Mouse (Mus musculus) cerebellum, adult 2 months (tissue): ENCODE measurements at regions not wholly inside any gene's neighbourhood (a gene's known extent, or its start where the extent isn't known, plus 50 kb on each side); places are given as distances from the start of the nearest gene placed in this dataset.
A peak's percentile ranks its signal among the peaks of the same experiment; 100 is the strongest.

Experiments used
- DNase-seq, 2 experiments: peaks; one replicate each; pipeline ENCODE4 v3.0.0; 2021
- H3K27ac ChIP-seq: fragments of 200-500 bp; 2 replicates; pipeline ENCODE4 v1.5.1; 2012; ENCODE audit warnings: low read length, control low read depth, inconsistent platforms; ENCODE audit not compliant: insufficient read depth
- H3K27me3 ChIP-seq: fragments of 200-500 bp; 2 replicates; pipeline ENCODE4 v1.6.1; 2012; ENCODE audit warnings: inconsistent platforms, mild to moderate bottlenecking, low read length, moderate library complexity; ENCODE audit not compliant: control insufficient read depth, insufficient read depth
- H3K4me1 ChIP-seq: fragments of 200-500 bp; 2 replicates; pipeline ENCODE4 v1.6.1; 2011; ENCODE audit warnings: low read length; ENCODE audit not compliant: control insufficient read depth, insufficient read depth
- H3K4me3 ChIP-seq: fragments of 200-500 bp; replicated peaks from 2 replicates; pipeline ENCODE3; 2011; ENCODE audit warnings: mild to moderate bottlenecking, low read depth, low read length, control low read depth; ENCODE audit not compliant: insufficient read depth
- CTCF ChIP-seq: fragments of 200-500 bp; IDR thresholded peaks from 2 replicates; pipeline ENCODE4 v1.5.1; 2011; ENCODE audit warnings: low read depth, mild to moderate bottlenecking, control low read depth, low read length, moderate library complexity, borderline replicate concordance; ENCODE audit not compliant: insufficient read depth
- POLR2A ChIP-seq: fragments of 200-500 bp; IDR thresholded peaks from 2 replicates; pipeline ENCODE4 v1.6.1; 2011; ENCODE audit warnings: low read length, control low read depth, borderline replicate concordance; ENCODE audit not compliant: insufficient read depth
- WGBS: fragments of 180-500 bp; shearing (Covaris S2); methylation state at CpG from one replicate; pipeline ENCODE4 v1.1.7; 2018; 5-methylcytosine and 5-hydroxymethylcytosine counted together

DNA sequence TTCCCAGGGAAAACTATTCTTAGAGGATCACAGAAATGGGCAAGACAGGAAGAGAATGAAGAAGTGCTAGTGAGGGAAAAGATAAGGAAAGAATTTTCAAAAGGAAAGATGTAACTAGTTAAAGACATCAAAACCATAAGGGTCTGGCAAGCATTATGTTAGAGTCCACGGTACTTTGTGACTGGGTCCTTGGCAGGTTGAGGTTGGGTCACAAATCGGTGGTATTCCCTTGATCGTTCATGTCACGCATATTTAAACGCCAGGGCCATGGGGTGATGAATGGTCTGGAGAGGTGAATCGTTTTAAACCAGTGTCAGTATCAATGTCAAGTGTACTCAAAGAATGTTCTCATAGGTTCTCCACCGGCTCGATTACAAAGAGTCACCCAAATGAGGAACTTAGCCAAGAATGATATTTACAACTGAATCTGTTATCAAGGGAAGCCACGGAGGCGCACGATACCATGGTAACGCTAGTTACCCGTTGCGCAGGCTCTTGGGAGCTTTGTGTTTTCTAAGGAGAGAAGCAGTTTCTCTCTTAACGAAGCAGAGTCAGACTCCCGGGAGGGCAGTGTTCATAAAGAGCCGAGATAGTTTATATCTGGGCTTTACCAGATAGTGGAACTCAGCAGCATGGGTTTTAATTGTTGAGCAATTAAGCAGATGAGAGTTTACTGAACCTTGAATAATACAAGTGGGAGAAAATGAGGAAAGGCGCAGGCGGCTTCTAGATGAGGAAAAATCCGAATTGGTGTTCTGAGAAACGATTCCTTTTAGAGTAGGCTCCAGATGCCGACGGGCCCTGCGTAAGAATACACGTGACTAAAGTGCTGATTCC is 124.0 kb downstream of the Cdc42ep3 start:
- H3K27me3 ChIP-seq = no peaks in the 10 kb centered on the region
- H3K4me1 ChIP-seq = no peaks in the 10 kb centered on the region
- no peak overlapping the region for H3K27ac ChIP-seq
- no peak for DNase-seq
- 46% methylated on average over 25 of the region's 25 CpGs for WGBS
- TF ChIP-seq CTCF (no peak), POLR2A (no peak)
- no peak overlapping the region for H3K4me3 ChIP-seq

DNA sequence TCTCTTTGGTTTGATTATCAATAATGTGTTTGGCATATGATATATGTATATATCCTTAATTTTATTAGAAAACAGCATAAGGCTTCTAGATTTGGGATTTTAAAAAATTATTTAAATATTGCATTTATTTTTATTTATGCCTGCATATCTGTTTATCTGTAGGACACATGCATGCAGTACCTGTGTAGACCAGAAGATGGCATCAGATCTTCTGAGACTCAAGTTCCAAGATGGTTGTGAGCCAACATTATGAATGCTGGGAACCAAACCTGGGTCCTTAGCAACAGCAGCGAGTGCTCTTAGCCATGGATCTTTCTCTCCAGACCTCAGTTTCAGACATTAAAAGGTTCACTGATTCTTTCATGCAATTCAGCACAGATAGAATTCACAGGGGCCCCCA is 148.3 kb downstream of the Cdc42ep3 start:
- H3K27me3 ChIP-seq = no peaks in the 10 kb centered on the region
- DNase-seq = no peak
- H3K4me1 ChIP-seq = no peaks in the 10 kb centered on the region
- no peak overlapping the region for H3K4me3 ChIP-seq
- H3K27ac ChIP-seq = no peak overlapping the region
- WGBS = 93% methylated on average over 1 of the region's 1 CpGs
- TF ChIP-seq POLR2A (no peak), CTCF (no peak)

DNA sequence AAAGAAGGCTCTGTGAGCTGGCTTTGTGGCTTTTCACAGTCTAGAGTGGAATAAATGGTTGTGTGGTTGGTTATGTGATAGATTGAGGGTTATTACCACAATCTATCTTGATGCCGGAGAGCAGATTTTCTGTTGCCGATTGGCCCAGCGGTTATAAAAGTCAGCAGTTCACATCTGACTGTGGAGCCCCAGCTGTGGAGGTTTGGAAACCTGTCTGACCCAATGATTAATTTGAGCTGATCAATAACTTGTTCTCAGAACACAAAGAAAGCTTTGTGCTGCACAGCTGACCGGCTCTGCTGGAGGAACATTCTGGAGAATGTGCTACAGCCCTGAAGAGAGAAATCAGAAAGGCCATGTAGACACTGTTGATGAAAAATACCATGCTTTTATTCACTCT is 148.8 kb downstream of the Cdc42ep3 start:
- no peak for TF ChIP-seq CTCF
- no peak for TF ChIP-seq POLR2A
- H3K4me1 ChIP-seq = no peaks in the 10 kb centered on the region
- 95% methylated on average over 4 of the region's 4 CpGs for WGBS
- H3K27ac ChIP-seq = no peak overlapping the region
- no peaks in the 10 kb centered on the region for H3K27me3 ChIP-seq
- no peak overlapping the region for H3K4me3 ChIP-seq
- DNase-seq = no peak

DNA sequence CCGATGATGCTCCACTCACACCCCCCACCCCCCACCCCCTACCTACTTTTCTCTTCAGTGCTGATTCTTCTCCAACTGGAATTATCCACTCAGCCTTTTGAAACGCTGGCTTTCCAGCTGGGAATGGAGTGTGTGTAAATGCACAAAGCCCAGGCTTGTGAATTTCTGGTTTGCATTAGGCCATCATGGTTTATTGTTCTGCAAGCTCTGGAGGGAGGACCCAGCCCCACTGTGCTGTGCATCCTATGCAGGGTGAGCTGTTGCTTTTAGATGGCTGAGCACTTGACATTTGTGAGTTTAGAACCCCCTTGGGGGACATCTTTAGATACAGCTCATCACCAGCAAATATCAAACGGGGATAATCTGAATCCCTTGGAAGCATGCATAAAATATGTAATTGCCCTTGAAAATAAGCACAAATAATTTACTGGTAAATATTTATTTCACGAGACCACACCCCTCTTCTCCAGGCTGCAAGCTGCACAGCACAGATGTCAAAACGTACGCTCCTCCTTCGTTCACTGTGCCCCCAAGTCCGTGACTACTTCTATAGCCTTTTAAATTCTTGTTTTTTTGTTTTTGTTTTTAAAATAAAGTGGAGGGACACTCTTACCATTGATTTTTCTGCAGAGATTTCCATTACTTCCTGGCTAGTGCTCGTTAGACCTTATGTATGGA is 148.2 kb downstream of the Qpct start:
- no peak for TF ChIP-seq POLR2A
- TF ChIP-seq CTCF = no peak
- H3K27ac ChIP-seq = no peak overlapping the region
- no peak overlapping the region for H3K4me3 ChIP-seq
- 55% methylated on average over 9 of the region's 9 CpGs for WGBS
- no peak for DNase-seq
- H3K27me3 ChIP-seq = no peaks in the 10 kb centered on the region
- no peaks in the 10 kb centered on the region for H3K4me1 ChIP-seq

DNA sequence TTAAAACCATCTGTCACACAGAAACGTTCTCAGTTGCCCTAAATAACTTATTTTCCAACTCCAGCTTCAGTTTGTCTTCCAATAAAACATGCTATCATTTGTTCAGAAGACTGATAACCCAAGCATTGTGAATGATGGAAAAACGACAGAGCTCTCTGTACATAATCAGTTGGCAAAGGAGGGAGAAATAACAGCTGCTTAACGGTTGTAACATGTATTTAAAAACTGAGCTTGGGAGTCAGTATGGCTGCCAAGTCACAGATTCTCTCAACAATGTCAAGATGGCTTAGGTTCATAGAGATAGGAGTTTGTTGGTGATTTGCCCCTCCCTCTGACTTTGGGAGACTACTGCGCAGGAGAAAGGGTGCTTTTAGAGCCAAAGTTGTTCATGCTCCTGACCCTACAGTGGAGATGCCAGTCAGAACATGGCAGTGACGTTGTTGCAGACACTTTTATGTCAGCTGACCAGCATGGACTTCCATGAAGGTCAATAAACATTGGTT is 140.2 kb downstream of the Qpct start:
- Histone ChIP-seq H3K27me3 (no peaks in the 10 kb centered on the region), H3K27ac (no peak overlapping the region), H3K4me1 (no peaks in the 10 kb centered on the region), H3K4me3 (no peak overlapping the region)
- 16% methylated on average over 5 of the region's 5 CpGs for WGBS
- TF ChIP-seq POLR2A = no peak
- TF ChIP-seq CTCF = no peak
- no peak for DNase-seq

DNA sequence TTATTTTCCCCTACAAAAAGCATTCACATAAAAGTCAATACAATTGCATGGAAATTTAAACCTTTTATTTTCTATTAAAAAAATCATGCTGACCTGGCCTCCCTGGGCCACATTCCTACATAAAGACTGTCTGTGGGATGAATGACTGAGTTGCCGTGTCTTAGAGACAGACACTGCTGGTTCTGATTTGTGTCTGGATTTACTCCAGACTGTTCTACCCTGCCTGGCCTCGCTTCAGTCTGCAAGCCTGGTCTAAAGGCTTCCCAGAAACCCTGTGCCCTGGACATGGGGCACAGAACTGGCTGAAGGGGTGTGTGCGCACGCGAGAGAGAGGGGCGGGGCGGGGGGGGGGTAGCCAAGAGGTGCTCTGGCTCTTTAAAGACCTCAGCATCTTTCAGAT is 136.6 kb downstream of the Qpct start:
- WGBS = 51% methylated on average over 7 of the region's 7 CpGs

DNA sequence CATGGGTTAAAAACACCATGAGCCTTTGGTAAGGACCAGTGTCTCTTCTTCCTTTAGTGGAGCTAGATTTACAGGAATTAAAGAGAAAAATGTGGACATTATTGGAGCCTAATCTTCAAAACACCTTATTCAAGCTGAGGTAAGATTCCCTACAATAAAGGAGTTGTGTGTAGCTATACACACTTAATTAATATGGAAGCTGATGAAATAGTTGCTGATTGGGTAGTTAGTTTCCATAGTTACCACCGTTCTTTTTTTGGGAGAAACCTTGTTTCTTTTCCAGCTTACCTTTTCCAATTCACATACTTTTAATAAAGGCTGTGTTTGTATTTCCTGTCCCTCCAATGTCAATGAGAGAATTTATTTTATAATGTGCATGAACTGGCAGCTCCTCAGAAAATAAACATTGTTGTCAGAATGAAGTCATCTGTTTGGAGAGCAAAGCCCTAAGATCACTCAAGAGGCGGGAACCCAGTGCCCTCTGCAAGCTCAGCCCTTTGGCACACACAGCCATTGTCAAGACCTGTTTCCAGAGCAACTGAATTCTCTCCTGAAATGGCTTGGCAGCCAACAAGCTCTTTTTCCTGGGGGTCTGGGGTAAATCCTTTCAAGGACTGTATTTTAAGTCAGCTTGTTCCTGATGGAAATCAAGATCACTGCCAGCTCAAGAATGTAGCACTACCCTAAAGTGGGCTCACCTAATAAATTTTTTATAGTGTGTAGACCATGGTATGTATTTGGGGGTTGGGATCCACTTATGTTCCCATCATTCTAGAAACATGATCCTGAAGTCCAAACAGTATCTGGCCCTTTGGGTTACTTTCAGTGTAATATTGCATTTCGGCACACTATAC is 128.8 kb downstream of the Qpct start:
- no peak overlapping the region for H3K27ac ChIP-seq
- DNase-seq = peak in 1 of 2 experiments; percentile 1
- WGBS = 37% methylated on average over 3 of the region's 3 CpGs
- no peaks in the 10 kb centered on the region for H3K4me1 ChIP-seq
- no peaks in the 10 kb centered on the region for H3K27me3 ChIP-seq
- H3K4me3 ChIP-seq = no peak overlapping the region
- TF ChIP-seq POLR2A (no peak), CTCF (no peak)

More for the DNA sequence above, 136.6 kb downstream of the Qpct start:
- no peak for DNase-seq
- no peaks in the 10 kb centered on the region for H3K27me3 ChIP-seq
- no peak overlapping the region for H3K4me3 ChIP-seq
- TF ChIP-seq CTCF (no peak), POLR2A (no peak)
- H3K27ac ChIP-seq = no peak overlapping the region
- no peaks in the 10 kb centered on the region for H3K4me1 ChIP-seq

DNA sequence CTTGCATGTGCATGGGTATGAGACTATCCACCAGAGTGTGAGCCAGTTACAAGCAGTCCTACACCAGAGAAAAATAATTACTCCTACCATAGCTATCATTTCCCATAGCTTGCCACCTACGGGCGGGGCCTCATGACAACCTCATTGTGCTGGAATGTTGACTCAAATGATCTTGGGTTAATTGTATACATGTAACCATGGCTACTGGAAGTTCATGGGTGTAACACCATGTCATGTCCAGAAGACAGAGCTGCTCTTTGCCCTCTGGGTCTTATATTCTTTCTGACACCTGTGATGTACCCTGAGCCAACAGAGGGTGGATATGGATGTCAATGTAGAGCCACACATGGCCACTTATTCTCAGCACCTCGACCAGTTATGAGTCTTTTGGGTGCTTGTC is 125.6 kb downstream of the Qpct start:
- DNase-seq = no peak
- Histone ChIP-seq H3K27ac (no peak overlapping the region), H3K27me3 (no peaks in the 10 kb centered on the region), H3K4me3 (no peak overlapping the region), H3K4me1 (no peaks in the 10 kb centered on the region)
- no peak for TF ChIP-seq POLR2A
- no peak for TF ChIP-seq CTCF
- 77% methylated on average over 3 of the region's 3 CpGs for WGBS
